Comparison of ENCODE assay signal across 15 mouse cellular contexts in genomic region chr4:53009183-53009582, GRCm38 (mm10). TPM values are rescaled to one million over a fixed set of nuclear protein-coding genes. Genes with fewer than 3 reads are reported as not detected.
DNase-seq lines count a peak whose midpoint lies in the region; ATAC-seq and TF ChIP-seq lines count a peak whose summit lies in the region.
"Had no signal": no experiment of that assay in that cellular context is flagged by ENCODE, and none has a peak within 500 bp of the region (broad histone marks: within the 10 kb centered on the region; RNA-seq: fewer than 3 reads in every experiment).

No protein-coding gene starts in this region.

- no peaks in the 10 kb centered on the region for H3K9me3 ChIP-seq in liver, postnatal 0 days (ENCODE audit: low read length)
- H3K9me3 ChIP-seq: heart, embryonic 12.5 days; liver, embryonic 15.5 days had no signal

- no peaks in the 10 kb centered on the region for H3K27me3 ChIP-seq in liver, postnatal 0 days (ENCODE audit: insufficient read depth, low read length)
- H3K27me3 ChIP-seq: heart, embryonic 12.5 days; liver, embryonic 15.5 days had no signal

- H3K9ac ChIP-seq in liver, postnatal 0 days (replicated peaks), result no peak overlapping the region
- H3K9ac ChIP-seq: heart, embryonic 12.5 days; liver, embryonic 15.5 days had no signal

- DNase-seq in heart, adult 11 months, result peak; percentile 68
- no peak for DNase-seq in heart, adult 18-20 months
- DNase-seq in liver, postnatal 0 days, result no peak
- DNase-seq in liver, result no peak
- DNase-seq in R1 (ENCODE audit: low read depth, low spot score), result peak; percentile 18
- peak; percentile 39 for DNase-seq in retina, postnatal 1 day
- DNase-seq in ovary, postnatal 10 days (ENCODE audit: low spot score), result no peak
- DNase-seq in left cerebral cortex, adult 18-20 months (ENCODE audit: low spot score in 2 of 2), result no peak
- DNase-seq: kidney, postnatal 10 days; spleen, adult 18-20 months; thymus, adult 18-20 months had no signal

- H3K36me3 ChIP-seq in liver, postnatal 0 days (replicated peaks; ENCODE audit: insufficient read depth, low read length), result peaks cover 2% of the 10 kb centered on the region; the same call in 1 of the 2 replicates
- H3K36me3 ChIP-seq: liver, embryonic 15.5 days had no signal

- no peak for ATAC-seq in liver, postnatal 0 days
- ATAC-seq: CD4-positive, CD25-positive, alpha-beta regulatory T cell, adult 4 months had no signal

- H3K4me1 ChIP-seq in liver, postnatal 0 days (ENCODE audit: insufficient read depth), result peaks cover 9% of the 10 kb centered on the region

- H3K27ac ChIP-seq in liver, postnatal 0 days (ENCODE audit: low read depth), result peak overlapping the region; percentile 79
- H3K27ac ChIP-seq: liver, embryonic 15.5 days had no signal

- H3K4me2 ChIP-seq in liver, postnatal 0 days (ENCODE audit: low read depth, low read length), result no peak overlapping the region
- H3K4me2 ChIP-seq: heart, embryonic 12.5 days; liver, embryonic 15.5 days had no signal

- TF ChIP-seq CTCF in liver, postnatal 0 days (IDR thresholded peaks at IDR 0.05; ENCODE audit: low read depth), result peak; percentile 27

- WGBS in liver, postnatal 0 days (ENCODE audit: insufficient replicate concordance), result 66% methylated on average over 4 of the region's 4 CpGs

- no peak overlapping the region for H3K4me3 ChIP-seq in liver, postnatal 0 days (ENCODE audit: low read depth, low read length)
- H3K4me3 ChIP-seq: heart, embryonic 12.5 days; liver, embryonic 15.5 days had no signal

- TF ChIP-seq EP300 in liver, postnatal 0 days (IDR thresholded peaks at IDR 0.05; ENCODE audit: low read depth), result no peak

RNA-seq across cellular contexts. Expression of gene Nipsnap3b, which starts 2.5 kb away (rescaled TPM):
- 1 to 10 TPM; 7.6 to 7.7 TPM for total RNA-seq in heart, adult 18-20 months (2021)
- polyA plus RNA-seq in liver, postnatal 0 days (2015; fragmentation: Nextera tagmentation; extraction: Ambion mirVana), result 145 TPM in 2 replicates
- 10 to 100 TPM; 12.5 to 15.6 TPM for total RNA-seq in left cerebral cortex, adult 18-20 months (2021)

RNA-seq across cellular contexts. Expression of gene Nipsnap3a, which starts 20.1 kb away (rescaled TPM):
- not detected for total RNA-seq in heart, adult 18-20 months (2021)
- not detected in 2 replicates for polyA plus RNA-seq in liver, postnatal 0 days (2015; fragmentation: Nextera tagmentation; extraction: Ambion mirVana)
- not detected for total RNA-seq in left cerebral cortex, adult 18-20 months (2021)
- total RNA-seq: megakaryocyte, adult 5-6 weeks had no signal
- polyA plus RNA-seq: heart, embryonic 12.5 days; liver, embryonic 15.5 days had no signal

RNA-seq across cellular contexts. Expression of gene Olfr270, which starts 44.8 kb away (rescaled TPM):
- not detected for total RNA-seq in heart, adult 18-20 months (2021)
- not detected in 2 replicates for polyA plus RNA-seq in liver, postnatal 0 days (2015; fragmentation: Nextera tagmentation; extraction: Ambion mirVana)
- not detected for total RNA-seq in left cerebral cortex, adult 18-20 months (2021)
- total RNA-seq: megakaryocyte, adult 5-6 weeks had no signal
- polyA plus RNA-seq: CD4-positive, CD25-positive, alpha-beta regulatory T cell, adult 4 months; heart, embryonic 12.5 days; liver, embryonic 15.5 days had no signal

Comparison
In these comparisons a context has a peak if more than half of its experiments do, and no peak if none do; other contexts are left out.
1. DNase-seq: peak in heart, adult 11 months (single experiment), R1 (single experiment) and retina, postnatal 1 day (single experiment); none in heart, adult 18-20 months (0 of 2), liver, postnatal 0 days (single experiment), liver (single experiment), ovary, postnatal 10 days (single experiment) and left cerebral cortex, adult 18-20 months (0 of 2).